Mouse (Mus musculus) gastrocnemius, postnatal 36 days (tissue): ENCODE measurements around the gene Dcpp1. TPM values are rescaled to one million over a fixed set of nuclear protein-coding genes. Genes with fewer than 3 reads are reported as not detected.
"Not testable (repeated sequence)": the region's sequence is repeated elsewhere in the genome, so short reads cannot be mapped to it uniquely, and the experiment has no call there.

ENCODE experiments used
- DNase-seq, 2 experiments: peaks; one replicate each; pipeline ENCODE4 v3.0.0; 2022
- intact Hi-C: fragments of 180-260 bp; cut with DNase I; formaldehyde crosslinking; loops from one replicate; pipeline ENCODE4 v1.15.1; 2025
- long read RNA-seq, 2 experiments: library from polyadenylated mRNA; stranded (forward); transcript quantifications; one replicate each; pipeline ENCODE4 v2.0.0; 2021
- total RNA-seq, 2 experiments: library from RNA; stranded (reverse); gene quantifications; 2 replicates each; pipeline ENCODE4 v1.2.3; 2021

Dcpp1 gene
- total RNA-seq, result not detected
- long read RNA-seq, experiment 1, result 0 reads
- long read RNA-seq, experiment 2, result 0 reads

- intact Hi-C loops, result not testable (repeated sequence)
Measured at GRCm38 (mm10) chr17:23880576-23880975, at the start of gene Dcpp1, which contains the start of gene Dcpp2. Gene Dcpp1 (plus strand): TSS chr17:23880876. Gene Dcpp2 (plus strand): TSS chr17:23880880.

GRCm38 (mm10) chr17:23831201-23831600 lies 49.5 kb upstream of the Dcpp1 start:
- no peak for DNase-seq
- intact Hi-C loops, result loop anchor here (5.0 kb wide), 1 partner anchor 34 kb away; no protein-coding TSS in a partner anchor

More at GRCm38 (mm10) chr17:23880576-23880975, at the start of gene Dcpp1, which contains the start of gene Dcpp2:
- DNase-seq, result not testable (repeated sequence)

GRCm38 (mm10) chr17:23836006-23836575 lies 44.6 kb upstream of the Dcpp1 start, which contains the start of gene Prss33:
Gene Prss33 (minus strand): TSS chr17:23836056.
- no peak for DNase-seq

GRCm38 (mm10) chr17:23841145-23841544 lies 39.5 kb upstream of the Dcpp1 start:
- intact Hi-C loops, result no loop called here
- DNase-seq, result peak in 1 of 2 experiments; percentile 26

More at GRCm38 (mm10) chr17:23836006-23836575, 44.6 kb upstream of the Dcpp1 start, which contains the start of gene Prss33:
- intact Hi-C loops, result no loop called here

- DNase-seq, result no peak
- intact Hi-C loops, result loop anchor here (2.0 kb wide), 1 partner anchor 68 kb away; no protein-coding TSS in a partner anchor
Measured at GRCm38 (mm10) chr17:23843141-23843811, 37.4 kb upstream of the Dcpp1 start.

- peak; percentile 25 to 38 for DNase-seq
- intact Hi-C loops, result loop anchor here (2.0 kb wide), 1 partner anchor 69 kb away; no protein-coding TSS in a partner anchor
Measured at GRCm38 (mm10) chr17:23843812-23844273, 36.8 kb upstream of the Dcpp1 start, which contains the start of the genes Prss32 and Prss41. Gene Prss32 (plus strand): TSS chr17:23843855. Gene Prss41 (minus strand): TSS chr17:23844172.

GRCm38 (mm10) chr17:23850028-23850427 lies 30.6 kb upstream of the Dcpp1 start:
- no peak for DNase-seq
- intact Hi-C loops, result no loop called here

- DNase-seq, result peak; percentile 44 to 47
- intact Hi-C loops, result no loop called here
Measured at GRCm38 (mm10) chr17:23850853-23851749, 29.6 kb upstream of the Dcpp1 start.

GRCm38 (mm10) chr17:23853292-23853691 lies 27.4 kb upstream of the Dcpp1 start:
- intact Hi-C loops, result loop anchor here (2.0 kb wide), 1 partner anchor 106 kb away; no protein-coding TSS in a partner anchor
- DNase-seq, result peak in 1 of 2 experiments; percentile 32

- intact Hi-C loops, result no loop called here
- no peak for DNase-seq
Measured at GRCm38 (mm10) chr17:23854229-23854765, 26.4 kb upstream of the Dcpp1 start.

GRCm38 (mm10) chr17:23857193-23857592 lies 23.5 kb upstream of the Dcpp1 start:
- intact Hi-C loops, result no loop called here
- no peak for DNase-seq

- DNase-seq, result no peak
- intact Hi-C loops, result no loop called here
Measured at GRCm38 (mm10) chr17:23857913-23858312, 22.8 kb upstream of the Dcpp1 start.

GRCm38 (mm10) chr17:23862926-23863325 lies 17.8 kb upstream of the Dcpp1 start:
- intact Hi-C loops, result no loop called here
- DNase-seq, result no peak

GRCm38 (mm10) chr17:23867756-23868155 lies 12.9 kb upstream of the Dcpp1 start, which contains the start of gene Prss21:
Gene Prss21 (plus strand): TSS chr17:23868056.
- DNase-seq, result no peak
- intact Hi-C loops, result no loop called here

- intact Hi-C loops, result no loop called here
- no peak for DNase-seq
Measured at GRCm38 (mm10) chr17:23868513-23868912, 12.2 kb upstream of the Dcpp1 start.

- intact Hi-C loops, result loop anchor here (5.0 kb wide), 1 partner anchor 83 kb away; the partner anchor contains the start of gene Sbpl
- peak in 1 of 2 experiments; percentile 27 for DNase-seq
Measured at GRCm38 (mm10) chr17:23873884-23874856, 6.5 kb upstream of the Dcpp1 start.

GRCm38 (mm10) chr17:23876741-23877140 lies 3.9 kb upstream of the Dcpp1 start:
- intact Hi-C loops, result no loop called here
- no peak for DNase-seq

GRCm38 (mm10) chr17:23877166-23877565 lies 3.5 kb upstream of the Dcpp1 start:
- intact Hi-C loops, result no loop called here
- DNase-seq, result no peak
